Mouse (Mus musculus) adrenal gland, adult 2 months (tissue): Measurements from ENCODE around the gene Rhot2. TPM values are rescaled to one million over a fixed set of nuclear protein-coding genes. Genes with fewer than 3 reads are reported as not detected.
"Not testable (repeated sequence)": the region's sequence is repeated elsewhere in the genome, so short reads cannot be mapped to it uniquely, and the experiment has no call there.

Experiments used
- DNase-seq: peaks from one replicate; pipeline ENCODE4 v3.0.0; 2021
- polyA plus RNA-seq: library from polyadenylated mRNA; depleted of rRNA; stranded (reverse); fragments of >200 nt; gene quantifications from 2 replicates; pipeline ENCODE4 v1.2.3, GENCODE M21; 2012
- total RNA-seq, 2 experiments: library from RNA; stranded (reverse); gene quantifications; 2 replicates each; pipeline ENCODE4 v1.2.3; 2021

The Rhot2 gene
- total and polyA plus RNA-seq, 3 experiments: 107 to 193 (median 127) TPM

GRCm38 (mm10) chr17:25828223-25828594, 16.4 kb downstream of the Rhot2 start:
- DNase-seq: no peak

DNA sequence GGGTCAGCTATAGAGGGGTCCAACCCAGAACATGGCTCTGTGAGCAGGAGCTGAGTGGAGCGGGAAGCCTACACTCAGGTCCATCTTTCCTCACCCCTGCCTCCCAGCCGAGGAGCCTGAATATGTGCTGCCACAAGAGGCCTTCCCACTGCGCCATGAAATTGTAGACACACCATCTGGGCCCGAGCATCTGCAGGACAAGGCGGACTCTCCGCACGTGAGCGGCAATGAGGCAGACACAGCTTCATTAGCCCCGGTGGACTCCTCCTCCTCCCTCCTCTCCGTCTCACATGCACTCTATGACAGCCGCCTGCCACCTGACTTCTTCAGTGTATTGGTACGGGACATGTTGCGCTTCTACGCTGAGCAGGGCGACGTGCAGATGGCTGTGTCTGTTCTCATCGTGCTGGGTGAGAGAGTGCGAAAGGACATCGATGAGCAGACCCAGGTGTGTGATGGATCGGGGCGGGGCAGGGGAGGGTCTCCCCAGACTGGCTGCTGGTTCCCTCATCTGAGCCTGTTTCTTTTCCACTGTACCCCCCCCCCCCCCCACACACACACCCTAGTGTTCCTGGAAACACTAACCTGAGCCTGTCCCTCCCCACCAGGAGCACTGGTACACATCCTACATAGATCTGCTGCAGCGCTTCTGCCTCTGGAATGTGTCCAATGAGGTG, 17.0 kb downstream of the Rhot2 start:
- no peak for DNase-seq

DNA sequence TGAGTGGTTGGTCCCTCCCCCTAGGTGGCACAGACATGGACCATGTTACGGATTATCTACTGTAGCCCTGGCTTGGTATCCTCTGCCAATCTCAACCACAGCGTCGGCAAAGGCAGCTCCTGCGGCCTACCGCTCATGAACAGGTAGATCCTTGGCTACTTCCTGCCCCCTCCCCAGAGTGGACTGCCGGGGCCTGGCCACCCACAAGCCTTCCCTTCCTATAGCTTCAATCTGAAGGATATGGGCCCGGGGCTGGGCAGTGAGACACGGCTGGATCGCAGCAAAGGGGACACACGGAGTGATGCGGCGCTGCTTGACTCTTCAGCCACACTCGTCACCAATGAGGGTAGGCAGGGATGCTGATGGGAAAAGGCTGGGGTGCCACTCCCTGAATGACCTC, 17.6 kb downstream of the Rhot2 start:
- DNase-seq: no peak

DNA sequence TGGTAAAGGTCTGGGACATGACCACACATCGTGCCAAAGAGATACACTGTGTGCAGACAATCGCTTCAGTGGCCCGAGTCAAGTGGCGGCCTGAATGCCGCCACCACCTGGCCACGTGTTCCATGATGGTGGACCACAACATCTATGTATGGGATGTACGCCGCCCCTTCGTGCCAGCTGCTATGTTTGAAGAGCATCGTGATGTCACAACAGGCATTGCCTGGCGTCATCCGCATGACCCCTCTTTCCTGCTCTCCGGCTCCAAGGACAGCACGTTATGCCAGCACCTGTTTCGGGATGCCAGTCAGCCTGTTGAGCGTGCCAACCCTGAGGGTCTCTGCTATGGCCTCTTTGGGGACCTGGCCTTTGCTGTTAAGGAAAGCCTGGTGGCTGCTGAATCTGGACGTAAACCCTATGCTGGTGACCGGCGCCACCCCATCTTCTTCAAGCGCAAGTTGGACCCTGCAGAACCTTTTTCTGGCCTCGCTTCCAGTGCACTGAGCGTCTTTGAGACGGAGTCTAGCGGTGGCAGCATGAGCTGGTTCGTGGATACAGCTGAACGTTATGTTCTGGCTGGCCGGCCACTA, 18.6 kb downstream of the Rhot2 start:
- DNase-seq: no peak

GRCm38 (mm10) chr17:25825311-25825710, 19.3 kb downstream of the Rhot2 start:
- no peak for DNase-seq

GRCm38 (mm10) chr17:25824362-25825142, 20.1 kb downstream of the Rhot2 start:
- DNase-seq: no peak

DNA sequence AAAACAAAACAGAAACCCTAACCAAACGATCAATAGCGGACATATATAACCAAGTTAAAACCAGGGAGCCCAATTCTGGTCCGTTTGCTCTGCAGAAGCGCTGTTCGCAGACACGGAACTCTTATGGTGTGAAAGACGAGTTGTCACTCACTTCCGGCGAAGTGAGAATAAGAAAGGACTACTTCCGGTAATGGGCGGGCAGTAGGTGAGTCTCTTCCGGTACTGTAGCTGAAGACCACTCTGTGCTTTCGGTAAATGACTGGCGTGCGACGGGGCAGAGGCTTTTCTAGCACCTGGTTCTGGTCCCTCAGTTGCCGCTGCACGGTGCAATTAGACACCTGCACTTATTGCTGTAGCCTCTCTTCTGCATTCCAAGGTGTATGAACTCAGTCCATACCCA, 21.2 kb downstream of the Rhot2 start, which contains the start of gene Wdr24:
Gene Wdr24, plus strand, starts transcription at position 176 of the 400 bp plus-strand sequence.
- DNase-seq: peak; percentile 81

- DNase-seq: peak; percentile 43
Observed at GRCm38 (mm10) chr17:25818851-25819780, 25.5 kb downstream of the Rhot2 start.

- DNase-seq: peak; percentile 75
Observed at GRCm38 (mm10) chr17:25817662-25818061, 27.0 kb downstream of the Rhot2 start.

- DNase-seq: peak; percentile 90
Observed at GRCm38 (mm10) chr17:25813471-25813870, 31.2 kb downstream of the Rhot2 start.

- no peak for DNase-seq
Observed at GRCm38 (mm10) chr17:25810890-25811289, 33.8 kb downstream of the Rhot2 start.

DNA sequence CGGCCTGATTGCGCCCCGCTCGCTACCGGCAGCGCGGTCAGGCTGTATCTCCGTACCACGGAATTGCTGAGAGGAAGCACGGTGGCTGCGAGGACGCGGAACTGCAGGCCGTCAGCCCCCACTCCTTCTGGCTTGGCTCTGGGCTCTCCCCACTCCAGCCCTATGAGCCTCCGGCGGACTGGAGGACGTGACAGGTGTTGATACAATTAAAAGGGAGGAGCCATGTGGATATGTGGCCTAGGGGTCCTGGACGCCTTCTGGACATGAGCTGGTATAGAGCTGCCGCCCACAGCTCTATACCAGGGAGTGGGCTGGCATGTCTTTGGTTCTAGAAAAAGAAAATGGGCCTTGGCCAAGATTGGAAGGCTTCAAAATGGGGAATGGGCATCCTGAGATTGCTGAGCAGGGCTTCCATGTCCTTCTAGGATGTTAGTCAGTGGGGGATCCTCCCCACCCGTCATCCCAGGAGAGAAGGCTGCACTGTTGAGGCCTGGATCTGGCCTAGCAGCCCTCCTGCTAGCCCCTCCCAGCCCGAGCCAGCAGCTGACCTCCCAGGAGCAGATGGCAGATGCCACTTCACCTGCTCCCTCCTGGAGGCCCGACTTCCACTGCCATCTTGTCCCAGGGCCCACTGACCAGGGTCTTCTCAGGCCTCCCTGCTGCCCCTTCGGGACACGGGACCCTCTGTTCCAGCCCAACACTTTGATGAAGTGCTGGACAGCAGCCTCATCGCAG, 34.9 kb downstream of the Rhot2 start:
- DNase-seq: no peak

DNA sequence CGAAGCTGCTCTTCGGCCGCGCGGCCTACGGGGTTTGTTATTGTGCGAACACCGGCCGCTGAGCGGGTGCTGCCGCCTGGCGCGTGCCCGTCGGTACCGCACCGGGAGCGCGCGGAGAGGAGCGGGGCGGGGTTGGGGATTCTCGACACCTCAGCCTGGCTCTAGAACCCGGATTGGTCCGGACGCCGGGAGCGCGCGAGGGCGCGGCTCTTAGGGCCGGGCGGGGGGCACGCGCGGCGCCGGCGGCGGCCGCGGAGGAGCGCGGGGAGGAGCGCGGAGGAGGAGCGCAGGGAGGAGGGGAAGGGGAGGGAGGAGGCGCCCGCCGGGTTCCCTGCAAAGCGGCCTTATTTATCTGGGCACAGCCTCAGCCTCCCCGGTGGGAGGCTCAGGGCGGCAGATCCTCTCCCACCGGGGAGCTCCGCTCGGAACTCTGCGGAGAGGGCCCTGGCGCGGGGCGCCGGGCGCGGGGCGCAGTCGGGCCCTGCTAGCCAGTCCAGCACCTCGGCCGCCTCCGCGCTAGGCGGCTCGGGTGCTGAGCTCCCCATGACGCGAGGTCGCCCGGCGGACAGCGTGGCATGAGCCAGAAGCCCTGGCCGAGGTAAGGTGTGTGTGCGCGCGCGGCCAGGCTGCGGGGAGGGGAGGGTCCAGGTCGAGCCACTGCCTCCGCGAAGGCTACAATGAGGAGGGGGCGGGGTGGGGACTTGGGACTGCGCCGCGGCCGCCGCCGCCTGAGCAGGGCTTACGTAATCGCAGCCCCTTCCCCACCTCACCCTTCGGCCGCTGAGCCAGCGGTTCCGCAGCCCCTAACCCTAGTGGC, 35.7 kb downstream of the Rhot2 start, which contains the start of gene Fbxl16:
Gene Fbxl16, plus strand, starts transcription at position 297 of the 817 bp plus-strand sequence.
- peak; percentile 95 for DNase-seq

- no peak for DNase-seq
Observed at GRCm38 (mm10) chr17:25808028-25808427, 36.6 kb downstream of the Rhot2 start.

DNA sequence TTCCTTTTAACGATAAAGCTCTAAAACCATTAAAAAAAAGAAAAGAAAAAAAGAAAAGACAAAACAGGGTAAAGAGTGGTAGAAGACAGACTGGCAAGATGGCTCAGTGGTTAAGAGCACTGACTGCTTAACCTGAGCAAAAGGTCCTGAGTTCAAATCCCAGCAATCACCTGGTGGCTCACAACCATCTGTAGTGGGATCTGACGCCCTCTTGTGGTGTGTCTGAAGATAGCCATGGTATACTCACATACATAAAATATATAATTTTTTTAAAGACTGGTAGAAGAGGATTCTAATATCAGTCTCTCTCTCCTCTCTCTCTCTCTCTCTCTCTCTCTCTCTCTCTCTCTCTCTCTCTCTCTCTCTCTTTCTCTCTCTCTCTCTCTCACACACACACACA, 37.2 kb downstream of the Rhot2 start:
- not testable (repeated sequence) for DNase-seq

DNA sequence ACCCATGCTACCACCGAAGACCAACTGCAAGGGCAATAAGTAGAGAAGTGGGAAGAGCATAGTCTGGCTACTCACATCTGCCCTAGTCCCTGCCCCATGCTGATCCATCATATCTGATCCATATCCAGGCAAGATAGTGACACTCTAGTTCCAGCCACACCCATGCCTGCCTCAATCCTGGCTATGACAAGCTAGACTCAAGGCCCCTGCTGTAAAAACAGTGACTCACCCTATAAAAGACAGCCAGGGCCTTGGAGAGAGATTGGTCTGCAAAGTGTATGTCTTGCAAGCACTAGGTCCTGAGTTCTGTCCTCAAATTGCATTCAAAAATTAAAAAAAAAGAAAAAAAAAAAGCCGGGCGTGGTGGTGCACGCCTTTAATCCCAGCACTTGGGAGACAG, 38.1 kb downstream of the Rhot2 start:
- peak; percentile 81 for DNase-seq

GRCm38 (mm10) chr17:25802825-25803517, 41.7 kb downstream of the Rhot2 start:
- peak; percentile 91 for DNase-seq

DNA sequence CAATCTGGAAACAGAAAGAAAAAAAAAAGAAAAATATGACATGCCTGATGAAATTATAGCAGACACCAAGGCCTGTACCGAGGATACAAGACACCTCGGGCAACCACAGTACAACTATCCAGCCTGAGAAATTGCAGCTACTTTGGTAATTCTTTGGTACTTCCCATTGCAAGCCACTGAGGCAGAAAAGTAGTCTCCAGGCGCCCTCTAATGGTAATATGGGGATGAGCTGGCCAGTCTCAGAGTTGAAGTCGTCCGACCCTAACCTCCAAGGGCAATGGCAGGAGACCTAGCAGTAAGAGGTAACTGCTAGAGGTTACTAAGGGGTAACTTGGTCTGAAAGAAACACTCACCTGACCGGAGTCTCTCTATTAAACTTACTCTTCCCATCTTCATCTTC, 43.6 kb downstream of the Rhot2 start:
- DNase-seq: peak; percentile 68

- peak; percentile 95 for DNase-seq
Observed at GRCm38 (mm10) chr17:25796951-25797369, 47.7 kb downstream of the Rhot2 start, which contains the start of gene Metrn. Gene Metrn, minus strand, starts transcription at chr17:25797136.
